Mouse (Mus musculus): ENCODE results near the gene Bex4. TPM values are rescaled to one million over a fixed set of nuclear protein-coding genes. Genes with fewer than 3 reads are reported as not detected.

The Bex4 gene
- total RNA-seq, 2 experiments from 2014 or later, result not detected

DNA sequence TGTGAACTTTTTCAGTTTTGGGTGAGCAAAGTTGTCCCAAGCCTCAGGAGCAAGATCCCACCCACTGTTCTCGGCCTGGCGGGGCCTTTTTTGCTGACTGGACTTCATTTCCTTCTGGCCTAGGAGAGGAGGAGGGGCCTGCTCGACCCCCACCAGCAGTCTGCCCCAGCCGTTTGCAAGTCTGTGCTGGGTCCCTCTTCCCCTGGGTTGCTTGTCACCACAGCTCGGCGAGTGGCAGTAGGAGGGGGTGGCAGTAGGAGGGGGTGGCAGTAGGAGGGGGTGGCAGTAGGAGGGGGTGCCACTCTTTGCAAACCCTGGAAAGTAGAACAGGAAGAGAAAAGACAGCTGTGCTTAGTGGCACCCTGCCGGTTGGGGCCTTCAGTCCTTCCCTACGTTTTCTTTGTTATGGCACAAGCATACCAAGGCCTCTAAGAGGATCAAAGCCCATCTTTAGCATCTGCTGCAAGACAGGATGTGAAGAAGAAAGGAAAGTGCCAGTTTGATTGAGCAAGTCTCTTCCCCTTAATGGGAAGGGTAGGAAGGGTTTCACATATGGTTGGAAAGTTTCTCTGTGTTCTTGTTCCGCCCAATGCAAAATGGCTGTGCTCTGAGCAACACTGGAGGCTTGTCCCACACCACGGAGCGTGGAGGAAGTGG lies 42.2 kb downstream of the Bex4 start:
- intact Hi-C loops (cut with DNase I; ENCODE audit: low total_unique reads), result no loop called here

DNA sequence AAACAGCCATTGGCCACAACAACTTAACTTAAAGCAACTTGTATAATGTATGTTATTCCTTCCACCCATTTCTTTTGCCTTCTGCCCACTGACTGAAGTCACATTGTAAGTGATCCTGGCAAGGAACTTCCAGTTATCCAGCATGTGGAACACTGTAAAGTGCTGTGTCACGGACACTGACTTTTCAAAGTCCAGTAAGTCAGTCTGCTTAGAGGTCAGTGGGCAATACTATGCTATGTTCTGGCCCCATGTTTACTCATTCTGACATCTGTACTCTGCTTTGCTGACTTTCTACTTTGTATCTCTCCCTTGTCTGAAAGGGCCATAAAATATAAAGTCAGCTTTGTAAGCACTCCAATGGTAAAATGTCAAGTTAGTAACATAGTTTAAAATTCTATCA lies 44.3 kb downstream of the Bex4 start:
- no peak for DNase-seq
- intact Hi-C loops (cut with DNase I; ENCODE audit: low total_unique reads), result no loop called here

More for the DNA sequence above, 42.2 kb downstream of the Bex4 start:
- DNase-seq, result no peak

Small RNA genes lying within 50 kb of the gene (microRNA-seq; reads per million reads assigned to microRNA genes)
- gene Mir6383, result 0 reads per million in 2 experiments

Other genes with a start within 250 kb of the Bex4 start
- gene Arxes2, start 145.2 kb upstream of the Bex4 start, total RNA-seq (2021), result 1 to 10 TPM; 1.5 to 2.5 TPM
- gene Arxes1, start 105.6 kb upstream of the Bex4 start, total RNA-seq (2021), result 1 to 10 TPM in 1 of 2 experiments, under 1 TPM in 1; 0.33 to 1.0 TPM
- gene Bex2, start 70.8 kb upstream of the Bex4 start, total RNA-seq (2021), result under 1 TPM; 0.27 to 0.43 TPM
- gene Nxf3, start 53.7 kb upstream of the Bex4 start, total RNA-seq (2021), result not detected
- gene Tceal8, start 33.3 kb downstream of the Bex4 start, total RNA-seq (2021), result 10 to 100 TPM; 29.8 to 32.9 TPM
- 10 to 100 TPM; 60.8 to 74.0 TPM for gene Tceal5, start 64.9 kb downstream of the Bex4 start, total RNA-seq (2021)
- gene Tceal7, start 75.8 kb downstream of the Bex4 start, total RNA-seq (2021), result 100 to 1,000 TPM; 288 to 478 TPM
- gene Bex1, start 76.5 kb downstream of the Bex4 start, total RNA-seq (2021), result 10 to 100 TPM; 12.0 to 17.3 TPM
- 10 to 100 TPM; 39.3 to 48.0 TPM for gene Tceal9, start 106.1 kb downstream of the Bex4 start, total RNA-seq (2021)
- gene Bex3, start 131.3 kb downstream of the Bex4 start, total RNA-seq (2021), result 10 to 100 TPM; 10.1 to 15.4 TPM

Data from gastrocnemius, postnatal 14 days (tissue).